Mouse (Mus musculus): ENCODE results near the gene Calhm1. TPM values are rescaled to one million over a fixed set of nuclear protein-coding genes. Genes with fewer than 3 reads are reported as not detected.

Calhm1 gene
- total RNA-seq (2021), result not detected

DNA sequence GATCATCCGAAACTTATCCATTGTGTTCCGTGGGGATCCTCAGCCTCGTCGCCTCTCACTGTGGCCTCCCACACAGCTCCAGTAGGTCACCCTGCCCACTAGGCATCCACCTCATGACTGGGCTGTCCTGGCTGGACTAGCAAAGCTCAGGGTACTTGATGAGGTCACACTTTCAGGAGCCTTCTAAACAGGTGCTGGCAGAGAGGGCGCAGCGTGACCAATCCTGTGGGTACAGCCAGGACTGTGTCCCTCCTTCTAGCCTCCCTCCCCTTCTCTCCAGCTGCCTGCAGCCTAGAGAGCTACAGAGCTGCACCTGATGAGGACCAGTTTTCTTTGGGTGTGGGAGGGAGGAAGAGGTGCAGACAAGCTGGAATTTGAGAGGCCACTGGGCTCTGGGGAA is at the start of gene Calhm1:
Gene Calhm1 (minus strand): TSS at position 101 of the 400 bp plus-strand sequence.
- intact Hi-C loops (cut with DNase I), result no loop called here
- DNase-seq (ENCODE audit: low spot score), result no peak

DNA sequence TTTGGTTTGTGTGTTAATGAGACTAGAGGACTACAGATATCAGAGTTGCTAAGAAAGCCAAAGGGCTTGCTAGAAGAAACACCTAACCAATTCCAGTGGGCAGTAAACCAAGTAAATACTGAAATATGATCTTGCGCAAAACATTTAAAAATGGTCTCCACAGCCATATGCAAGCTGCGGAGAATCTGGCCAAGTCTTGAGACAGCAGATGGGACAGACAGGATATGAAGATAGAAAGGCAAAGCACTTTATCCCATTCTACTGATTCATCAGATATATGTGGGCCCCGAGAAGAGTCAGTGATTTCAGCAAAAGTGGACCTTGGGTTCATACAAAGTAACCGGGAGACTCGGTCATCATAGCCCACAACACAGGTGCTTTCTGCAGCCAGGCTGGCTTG is 48.1 kb upstream of the Calhm1 start:
- no peak for DNase-seq (ENCODE audit: low spot score)
- intact Hi-C loops (cut with DNase I), result no loop called here

DNA sequence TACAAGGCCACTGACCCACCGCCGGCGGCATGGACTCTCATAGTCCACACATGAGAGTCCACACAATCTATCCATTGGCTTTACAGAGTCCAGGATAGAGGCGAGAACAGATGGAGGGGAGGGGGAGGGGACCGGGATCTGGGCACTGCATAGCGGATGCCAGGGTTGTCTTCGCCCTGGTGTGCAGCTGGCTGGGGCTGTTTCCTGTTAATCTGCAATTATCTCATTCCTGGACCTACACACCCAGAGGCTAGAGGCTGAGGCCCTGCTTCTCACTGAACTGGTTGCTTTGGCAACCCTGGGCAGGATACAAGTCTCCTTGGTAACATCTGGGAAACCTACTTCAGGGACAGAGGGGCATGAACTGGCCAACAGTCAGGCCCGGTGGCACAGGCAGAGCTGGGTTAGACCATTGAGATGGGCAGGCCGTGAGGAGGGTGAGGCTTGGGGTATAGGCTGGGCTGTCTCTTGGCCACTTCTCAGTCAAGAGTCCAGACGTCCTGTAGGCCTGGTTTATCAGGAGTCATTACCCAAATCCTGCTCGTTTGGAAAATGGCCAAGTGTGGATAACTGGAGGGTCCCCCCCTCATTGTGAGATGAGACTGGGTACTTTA is 44.6 kb upstream of the Calhm1 start:
- DNase-seq (ENCODE audit: low spot score), result no peak
- intact Hi-C loops (cut with DNase I), result no loop called here

DNA sequence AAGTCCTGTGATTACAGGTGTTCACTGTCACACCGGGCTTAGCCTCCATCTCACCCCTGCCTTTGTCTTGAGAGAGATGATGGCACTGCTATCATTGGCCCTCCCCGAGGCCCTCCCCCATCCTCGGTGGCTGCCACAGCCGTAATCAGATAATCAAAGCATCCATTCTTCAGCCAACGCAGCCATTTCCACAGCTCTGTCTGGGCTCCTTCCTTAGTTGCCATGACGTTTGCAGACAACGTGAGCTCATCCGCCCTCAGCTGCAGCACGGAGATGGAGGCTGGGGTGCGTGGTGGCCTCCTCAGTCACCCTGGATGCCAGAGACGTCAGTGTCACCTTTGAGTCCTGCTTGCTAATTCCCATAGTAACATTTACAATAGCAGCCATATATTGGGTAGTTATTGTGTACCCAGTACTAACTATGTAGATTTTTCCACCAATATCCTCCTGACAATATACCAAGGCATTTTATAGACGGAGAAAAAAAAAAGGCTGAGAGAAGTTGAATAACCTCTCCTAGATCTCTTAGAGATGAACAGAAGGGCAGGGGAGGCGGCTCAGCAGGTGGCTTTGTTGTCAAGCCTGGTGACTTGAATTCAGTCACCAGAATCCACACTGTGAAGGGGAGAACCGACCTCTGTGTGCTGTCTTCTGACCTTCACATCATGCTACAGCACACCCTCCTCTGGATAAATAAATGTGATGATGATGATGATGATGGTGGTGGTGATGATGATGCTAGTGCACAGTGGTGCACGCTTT is 42.6 kb upstream of the Calhm1 start:
- intact Hi-C loops (cut with DNase I), result no loop called here
- no peak for DNase-seq (ENCODE audit: low spot score)

DNA sequence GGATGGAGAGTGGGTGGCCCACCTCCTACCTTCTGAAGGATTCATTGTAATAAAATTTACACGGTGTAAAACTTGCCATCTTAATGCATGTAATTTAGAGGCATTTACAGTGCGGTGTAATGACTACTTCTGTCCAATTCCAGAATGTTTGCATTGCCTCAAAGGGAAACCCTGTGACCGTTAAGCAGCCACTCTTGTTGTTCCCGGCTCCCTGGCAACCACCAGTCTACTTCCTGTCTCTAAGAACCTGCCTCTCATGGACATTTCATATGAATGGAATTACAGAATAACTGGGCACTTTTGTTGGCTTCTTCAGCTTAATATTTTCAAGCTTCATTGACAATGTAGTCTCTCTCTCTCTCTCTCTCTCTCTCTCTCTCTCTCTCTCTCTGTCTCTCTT is 40.7 kb upstream of the Calhm1 start:
- DNase-seq (ENCODE audit: low spot score), result no peak
- intact Hi-C loops (cut with DNase I), result no loop called here

DNA sequence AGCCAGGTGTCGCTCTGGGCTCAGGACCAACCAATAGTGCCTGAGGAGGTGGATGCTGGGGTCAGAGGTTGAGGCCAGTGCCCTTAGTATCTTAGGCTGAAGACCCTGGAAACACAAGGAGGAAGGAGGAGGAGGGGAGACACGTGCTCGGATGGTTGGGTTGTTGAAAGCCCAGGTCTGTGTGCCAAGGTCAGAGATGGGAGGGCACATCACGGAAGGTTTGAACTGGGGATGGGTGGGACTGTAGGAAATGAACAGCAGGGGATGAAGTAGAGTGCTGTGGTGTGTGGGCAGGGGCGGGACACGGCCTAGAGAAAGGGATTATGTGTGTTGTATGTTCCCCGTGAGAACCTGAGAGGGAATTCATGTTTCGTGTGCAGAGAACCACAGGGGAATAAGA is 40.2 kb upstream of the Calhm1 start:
- intact Hi-C loops (cut with DNase I), result no loop called here
- no peak for DNase-seq (ENCODE audit: low spot score)

DNA sequence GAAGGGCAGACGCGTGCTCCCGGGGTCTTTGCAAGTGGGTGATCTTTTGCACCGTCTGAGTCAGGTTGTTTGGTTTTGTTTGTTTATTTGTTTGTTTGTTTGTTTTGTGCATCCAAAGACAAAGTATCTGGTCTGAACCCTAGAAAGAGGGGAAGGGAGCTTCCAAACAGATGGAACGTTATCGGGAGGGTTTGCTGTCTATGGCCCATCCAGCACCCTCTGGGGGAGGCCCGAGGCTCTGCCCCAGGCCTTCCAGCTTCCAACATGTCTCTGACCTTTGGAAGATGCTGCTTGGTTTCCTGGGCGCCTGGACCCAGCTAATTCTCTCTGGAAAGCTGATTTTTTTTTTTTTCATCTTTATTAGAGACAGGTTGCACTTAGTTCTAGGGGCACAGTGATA is 36.0 kb upstream of the Calhm1 start:
- DNase-seq (ENCODE audit: low spot score), result no peak
- intact Hi-C loops (cut with DNase I), result no loop called here

DNA sequence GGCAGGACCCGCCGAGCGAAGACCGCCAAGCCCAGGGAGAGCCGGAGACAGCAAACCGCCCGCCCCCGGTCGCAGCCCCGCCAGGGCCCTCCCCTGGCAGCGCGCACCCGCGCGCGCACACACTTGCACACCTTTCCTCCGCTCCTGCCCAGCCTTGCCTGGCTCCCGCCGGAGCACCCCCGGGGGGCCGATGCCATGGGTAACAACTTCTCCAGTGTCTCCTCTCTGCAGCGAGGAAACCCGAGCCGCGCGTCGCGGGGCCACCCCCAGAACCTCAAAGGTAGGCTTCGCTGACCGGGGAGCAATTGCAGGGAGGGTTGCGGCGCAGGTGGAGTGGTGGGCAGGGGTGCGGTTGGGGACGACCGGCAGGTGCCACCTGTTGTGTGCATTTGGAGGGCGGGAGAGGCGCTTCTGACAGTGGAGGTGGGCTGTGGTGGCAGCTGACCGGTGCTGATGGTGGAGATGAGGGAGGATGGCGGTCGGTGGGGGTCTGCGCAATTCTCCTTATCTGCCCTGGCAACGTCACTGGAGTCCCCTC is 35.3 kb upstream of the Calhm1 start:
- DNase-seq (ENCODE audit: low spot score), result no peak
- intact Hi-C loops (cut with DNase I), result loop anchor here (5.0 kb wide), 1 partner anchor 83 kb away; no protein-coding TSS in a partner anchor

DNA sequence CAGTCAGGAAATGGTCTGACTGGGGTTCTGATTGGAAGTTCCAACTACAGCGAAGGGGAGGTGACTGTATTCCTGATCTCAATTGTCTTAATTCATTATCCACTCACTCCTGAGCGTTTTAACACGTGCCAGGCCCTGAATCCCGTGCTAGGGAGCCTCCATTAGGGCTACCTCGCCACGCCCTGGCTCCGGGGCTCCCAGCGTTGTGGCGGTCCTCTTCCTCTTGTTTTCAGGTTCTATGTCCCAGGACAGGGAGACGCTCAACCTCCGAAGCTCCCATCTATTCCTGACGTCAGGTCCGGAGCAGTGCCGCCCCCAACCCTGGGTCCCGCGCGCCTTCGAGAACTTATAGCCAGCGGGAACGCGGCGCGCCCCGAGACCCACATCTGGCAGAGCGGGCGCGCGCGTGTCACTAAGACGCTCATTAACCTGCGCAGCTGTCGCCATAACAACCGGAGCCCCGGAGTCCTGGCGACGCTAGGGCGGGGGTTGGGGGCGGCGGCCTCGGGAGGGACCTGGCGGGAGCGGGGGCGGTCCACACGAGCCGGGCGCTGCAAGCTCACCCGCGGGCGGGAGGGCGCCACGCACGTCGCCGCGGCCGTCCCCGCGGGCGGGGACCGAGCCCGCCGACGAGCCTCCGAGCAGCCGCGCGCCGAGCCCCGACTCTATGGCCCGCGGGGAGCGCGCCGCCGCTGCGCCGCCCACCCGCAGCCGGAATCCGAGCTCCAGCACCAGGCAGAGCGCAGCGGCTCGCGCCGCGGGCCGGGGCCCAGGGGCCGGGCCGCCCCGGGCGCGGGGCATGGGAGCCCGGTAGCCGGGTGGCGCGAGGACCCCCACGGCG is 34.6 kb upstream of the Calhm1 start, which contains the start of gene Neurl1a:
Gene Neurl1a (plus strand): TSS at position 390 of the 841 bp plus-strand sequence.
- intact Hi-C loops (cut with DNase I), result loop anchor here (5.0 kb wide), 1 partner anchor 84 kb away; no protein-coding TSS in a partner anchor
- DNase-seq (ENCODE audit: low spot score), result no peak

DNA sequence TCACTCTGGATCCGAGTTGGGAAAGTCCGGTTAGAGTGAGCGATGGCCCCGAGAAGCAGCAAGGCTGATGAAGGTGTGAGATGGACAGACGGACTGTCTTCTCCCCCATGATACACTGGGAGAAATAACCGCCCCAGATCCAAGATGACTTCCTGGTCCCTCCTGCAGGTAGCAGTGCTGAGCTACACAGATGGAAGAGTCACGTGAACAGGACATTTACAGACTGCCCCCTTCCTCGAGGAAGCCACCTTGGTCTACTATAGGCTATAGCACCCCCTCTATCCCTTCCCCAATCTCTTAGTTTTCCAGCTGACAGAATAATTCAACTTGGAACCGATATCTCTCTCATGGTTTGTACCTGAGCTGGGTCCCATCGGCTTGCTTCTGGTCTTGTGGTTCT is 33.9 kb upstream of the Calhm1 start:
- intact Hi-C loops (cut with DNase I), result loop anchor here (5.0 kb wide), 1 partner anchor 84 kb away; no protein-coding TSS in a partner anchor
- no peak for DNase-seq (ENCODE audit: low spot score)

DNA sequence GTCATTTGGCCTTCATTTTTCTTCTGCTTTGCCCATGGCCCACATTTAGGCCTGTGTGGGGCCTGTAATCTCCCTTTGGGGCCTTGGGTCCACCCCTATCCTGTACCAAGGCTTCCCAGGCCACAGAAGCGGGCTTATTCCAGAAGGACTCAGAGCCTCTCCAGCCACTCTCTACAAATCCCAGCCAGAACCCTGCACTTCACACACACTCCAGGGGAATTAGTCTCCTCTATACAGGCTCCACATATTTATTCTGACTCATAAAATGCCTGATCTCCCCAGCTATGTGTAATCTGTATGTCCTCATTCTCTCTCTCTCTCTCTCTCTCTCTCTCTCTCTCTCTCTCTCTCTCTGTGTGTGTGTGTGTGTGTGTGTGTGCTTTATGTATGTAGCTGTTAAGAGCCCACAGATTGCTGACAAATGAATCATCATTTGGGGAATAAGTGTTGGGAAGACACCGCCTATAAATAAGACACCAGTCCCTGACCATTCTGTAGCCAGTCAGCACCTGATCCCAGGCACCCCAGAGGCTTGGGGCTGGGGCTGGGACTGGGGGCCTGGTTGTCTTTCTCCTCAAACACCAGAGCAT is 33.0 kb upstream of the Calhm1 start:
- DNase-seq (ENCODE audit: low spot score), result no peak
- intact Hi-C loops (cut with DNase I), result loop anchor here (5.0 kb wide), 1 partner anchor 85 kb away; no protein-coding TSS in a partner anchor

DNA sequence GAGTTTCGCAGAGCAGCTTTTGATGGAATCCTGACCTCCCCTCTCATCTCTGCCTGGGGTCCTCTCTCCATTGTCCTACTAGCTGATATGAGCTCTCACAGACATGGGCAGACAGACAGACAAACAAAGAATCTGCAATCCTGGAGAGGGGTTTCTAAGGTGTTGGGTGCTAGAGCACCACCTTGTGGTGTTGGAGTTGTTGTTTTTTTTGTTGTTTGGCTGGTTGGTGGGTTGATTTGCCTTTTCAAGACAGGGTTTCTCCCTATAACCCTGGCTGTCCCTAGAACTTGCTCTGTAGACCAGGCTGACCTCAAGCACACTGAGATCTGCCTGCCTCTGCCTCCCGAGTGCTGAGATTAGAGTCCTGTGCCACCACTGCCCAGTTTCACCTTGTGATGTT is 31.4 kb upstream of the Calhm1 start:
- DNase-seq (ENCODE audit: low spot score), result no peak
- intact Hi-C loops (cut with DNase I), result loop anchor here (2.0 to 5.0 kb wide), 2 partner anchors 87 to 163 kb away; no protein-coding TSS in a partner anchor

DNA sequence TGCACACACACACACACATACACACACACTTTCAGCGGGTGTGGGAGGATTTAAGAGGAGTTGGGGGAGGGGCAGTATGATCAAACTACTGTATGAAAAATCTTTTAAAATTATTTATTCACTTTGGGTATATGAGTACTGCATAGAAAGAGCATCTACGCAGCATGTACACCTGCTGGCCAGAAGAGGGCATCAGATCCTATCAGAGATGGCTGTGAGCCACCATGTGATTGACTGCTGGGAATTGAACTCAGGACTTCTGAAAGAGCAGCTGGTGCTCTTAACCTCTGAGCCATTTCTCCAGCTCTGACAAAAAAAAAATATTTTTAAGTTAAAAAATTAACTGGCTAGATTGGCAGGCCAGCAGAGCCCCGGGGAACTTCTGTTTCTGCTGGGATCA is 30.5 kb upstream of the Calhm1 start:
- no peak for DNase-seq (ENCODE audit: low spot score)
- intact Hi-C loops (cut with DNase I), result loop anchor here (2.0 kb wide), 1 partner anchor 164 kb away; no protein-coding TSS in a partner anchor

DNA sequence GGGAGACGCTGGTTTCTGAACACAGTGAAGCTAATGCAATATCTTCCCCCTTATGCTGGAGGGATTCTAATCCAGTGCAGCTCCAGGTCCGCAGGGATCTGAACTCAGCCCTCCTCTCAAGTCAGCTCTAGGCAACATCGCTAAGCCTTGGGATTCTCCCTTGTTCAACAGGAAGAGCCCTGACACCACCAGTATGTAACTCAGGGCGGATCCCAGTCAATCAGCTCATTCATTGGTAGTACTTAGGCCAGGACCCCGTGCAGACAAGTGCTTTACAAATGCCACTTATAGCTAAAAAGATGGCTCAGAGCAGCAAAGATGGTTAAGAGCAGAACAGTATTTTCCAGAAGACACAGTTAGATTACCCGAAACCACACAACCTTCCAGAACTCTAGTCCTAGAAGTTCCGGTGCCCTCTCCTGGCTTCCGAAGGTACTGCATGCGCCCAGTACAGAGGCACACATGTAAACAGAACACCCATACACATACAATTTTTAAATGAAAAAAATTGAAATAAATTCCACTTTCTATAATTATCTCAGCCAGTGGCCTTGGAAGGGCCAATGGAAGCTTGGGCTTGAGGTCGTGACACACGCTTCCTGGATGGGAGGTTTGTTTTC is 24.8 kb upstream of the Calhm1 start:
- DNase-seq (ENCODE audit: low spot score), result peak; percentile 44
- intact Hi-C loops (cut with DNase I), result loop anchor here (1.0 kb wide), 1 partner anchor 48 kb away; no protein-coding TSS in a partner anchor

DNA sequence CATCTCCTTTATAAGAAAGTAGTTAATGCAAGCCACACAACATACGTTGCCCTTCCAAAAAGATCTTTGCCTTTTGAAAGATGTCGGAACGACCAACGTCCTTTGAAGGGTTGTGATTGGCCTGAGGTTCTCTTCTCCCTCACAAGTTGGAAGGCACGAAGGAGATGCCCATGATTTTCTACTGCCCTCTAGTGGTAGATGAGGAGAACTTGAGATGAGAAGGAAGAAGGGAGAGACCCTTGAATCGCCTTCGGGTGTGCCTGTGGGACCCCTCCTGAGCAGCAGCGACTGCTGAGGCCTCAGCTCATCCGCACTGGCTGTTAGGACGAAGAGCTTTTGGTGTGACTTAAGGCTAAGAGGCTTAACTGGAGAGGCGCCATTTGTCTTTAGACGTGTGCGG is 24.2 kb upstream of the Calhm1 start:
- intact Hi-C loops (cut with DNase I), result loop anchor here (1.0 kb wide), 1 partner anchor 47 kb away; no protein-coding TSS in a partner anchor
- no peak for DNase-seq (ENCODE audit: low spot score)

DNA sequence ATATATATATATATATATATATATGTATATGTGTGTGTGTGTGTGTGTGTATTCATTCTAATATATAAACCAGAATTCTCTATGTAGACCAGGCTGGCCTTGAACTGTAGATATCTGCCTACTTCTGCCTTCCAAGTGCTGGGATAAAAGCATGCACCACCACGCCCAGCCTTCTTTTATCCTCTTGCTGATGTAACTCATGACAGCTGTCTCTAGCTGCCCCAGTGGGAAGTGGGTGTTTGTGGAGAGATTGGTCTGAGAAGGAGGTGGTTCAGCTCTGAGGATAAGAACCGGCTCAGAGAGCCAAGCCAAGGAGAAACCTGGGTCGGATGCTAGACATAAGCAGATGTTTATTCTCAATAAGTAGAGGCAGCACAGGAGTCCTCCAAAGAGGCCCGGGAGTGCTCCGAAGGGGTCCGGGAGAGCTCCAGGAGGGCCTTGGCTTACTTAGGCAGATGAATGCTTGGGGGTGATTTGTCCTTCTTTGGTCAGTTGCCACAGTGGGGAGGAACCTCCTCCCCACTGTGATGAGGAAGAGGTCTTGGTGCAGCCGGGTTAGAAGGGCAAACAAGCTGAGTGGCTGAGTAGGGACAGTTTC is 23.7 kb upstream of the Calhm1 start:
- no peak for DNase-seq (ENCODE audit: low spot score)
- intact Hi-C loops (cut with DNase I), result loop anchor here (1.0 kb wide), 1 partner anchor 46 kb away; no protein-coding TSS in a partner anchor

DNA sequence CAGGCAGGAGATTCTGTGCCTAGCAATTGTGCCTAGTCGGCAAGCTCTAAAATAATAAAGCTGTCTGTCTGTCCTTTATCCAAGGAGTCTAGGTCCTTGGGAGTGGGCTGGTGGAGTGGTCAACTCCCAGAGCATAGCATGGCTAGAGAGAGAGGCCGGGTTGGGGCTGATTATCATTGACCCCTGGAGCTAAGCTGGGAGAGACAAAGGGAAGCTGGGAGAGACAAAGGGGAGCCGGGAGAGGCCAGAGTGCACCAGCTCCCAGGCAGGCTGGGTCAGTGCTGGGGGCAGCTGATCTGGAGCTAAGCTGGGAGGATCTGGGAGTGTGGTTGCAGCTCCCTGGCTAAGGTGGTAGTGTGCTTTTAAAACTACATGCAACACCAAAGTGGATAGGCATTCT is 22.7 kb upstream of the Calhm1 start:
- DNase-seq (ENCODE audit: low spot score), result no peak
- intact Hi-C loops (cut with DNase I), result no loop called here

DNA sequence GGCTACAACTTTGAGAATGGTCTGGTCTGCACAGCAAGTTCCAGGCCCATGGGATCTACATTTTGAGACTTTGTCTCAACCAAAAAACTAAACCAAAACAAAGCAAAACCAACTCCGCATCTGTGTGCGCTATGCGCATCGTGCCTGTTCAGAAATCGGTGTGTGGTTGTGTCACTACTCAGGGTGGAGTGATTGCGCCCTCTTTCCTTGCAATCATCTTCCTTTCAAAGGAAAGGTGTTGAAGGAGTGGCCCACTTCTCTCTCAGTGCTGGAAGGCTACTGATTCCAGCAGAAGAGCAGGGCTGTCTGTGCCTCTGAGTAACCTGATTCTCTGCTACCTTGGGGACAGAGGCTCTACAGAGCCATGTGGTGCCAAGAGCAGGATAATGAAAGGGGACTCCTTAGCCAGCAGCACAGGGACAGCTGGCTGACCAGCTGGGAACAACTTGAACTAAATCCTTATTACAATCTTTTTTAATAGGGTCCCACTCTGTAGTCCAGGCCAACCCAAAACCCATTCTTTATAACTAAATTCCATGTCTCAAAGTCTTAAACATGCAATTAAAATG is 19.2 kb upstream of the Calhm1 start:
- DNase-seq (ENCODE audit: low spot score), result no peak
- intact Hi-C loops (cut with DNase I), result no loop called here
